Mouse (Mus musculus) lung, embryonic 16.5 days (tissue): Measurements from ENCODE around the gene Cd3eap. TPM values are rescaled to one million over a fixed set of nuclear protein-coding genes. Genes with fewer than 3 reads are reported as not detected.

Source experiments
- ATAC-seq: fragments of 200-750 bp; cut with Nextera tagmentation; 2 replicates; pipeline ENCODE4 v1.8.0; 2017; ENCODE audit warnings: low read depth, mild to moderate bottlenecking, moderate library complexity
- H3K27ac ChIP-seq: fragments of 300-500 bp; sonication (generic); 2 replicates; pipeline ENCODE4 v1.5.1; 2014; ENCODE audit warnings: mild to moderate bottlenecking, control low read depth, low read length
- H3K27me3 ChIP-seq: fragments of 300-500 bp; sonication (generic); 2 replicates; pipeline ENCODE4 v1.6.1; 2014; ENCODE audit warnings: low read depth, low read length, mixed read lengths; ENCODE audit not compliant: control insufficient read depth, insufficient read depth
- H3K36me3 ChIP-seq: fragments of 300-500 bp; sonication (generic); 2 replicates; pipeline ENCODE4 v1.6.1; 2014; ENCODE audit warnings: low read length; ENCODE audit not compliant: control insufficient read depth, insufficient read depth
- H3K4me1 ChIP-seq: fragments of 300-500 bp; sonication (generic); replicated peaks from 2 replicates; pipeline ENCODE4 v1.6.1; 2014; ENCODE audit warnings: low read length, mixed read lengths; ENCODE audit not compliant: control insufficient read depth, insufficient read depth
- H3K4me2 ChIP-seq: fragments of 300-500 bp; sonication (generic); 2 replicates; pipeline ENCODE4 v1.6.1; 2014; ENCODE audit warnings: low read depth, low read length, control low read depth
- H3K4me3 ChIP-seq: fragments of 300-500 bp; sonication (generic); 2 replicates; pipeline ENCODE4 v1.5.1; 2014; ENCODE audit warnings: mild to moderate bottlenecking, low read length, control low read depth
- H3K9ac ChIP-seq: fragments of 300-500 bp; sonication (generic); 2 replicates; pipeline ENCODE4 v1.6.1; 2014; ENCODE audit warnings: low read length, control low read depth
- H3K9me3 ChIP-seq: fragments of 300-500 bp; sonication (generic); 2 replicates; pipeline ENCODE4 v1.6.1; 2016; ENCODE audit warnings: low read length; ENCODE audit not compliant: control insufficient read depth
- WGBS: fragments of 180-500 bp; shearing (Covaris S2); extraction: QIAGEN DNeasy Blood & Tissue Kit; methylation state at CpG from one replicate; pipeline ENCODE4 v1.1.7; 2014; 5-methylcytosine and 5-hydroxymethylcytosine counted together
- polyA plus RNA-seq: library from polyadenylated mRNA; unstranded; fragments of >200 nt; fragmentation: Nextera tagmentation; extraction: Ambion mirVana; gene quantifications from 2 replicates; pipeline ENCODE4 v1.2.1, GENCODE M21; 2015

Cd3eap gene
- polyA plus RNA-seq, 1 experiment from 2014 or later: 17.2 TPM

DNA sequence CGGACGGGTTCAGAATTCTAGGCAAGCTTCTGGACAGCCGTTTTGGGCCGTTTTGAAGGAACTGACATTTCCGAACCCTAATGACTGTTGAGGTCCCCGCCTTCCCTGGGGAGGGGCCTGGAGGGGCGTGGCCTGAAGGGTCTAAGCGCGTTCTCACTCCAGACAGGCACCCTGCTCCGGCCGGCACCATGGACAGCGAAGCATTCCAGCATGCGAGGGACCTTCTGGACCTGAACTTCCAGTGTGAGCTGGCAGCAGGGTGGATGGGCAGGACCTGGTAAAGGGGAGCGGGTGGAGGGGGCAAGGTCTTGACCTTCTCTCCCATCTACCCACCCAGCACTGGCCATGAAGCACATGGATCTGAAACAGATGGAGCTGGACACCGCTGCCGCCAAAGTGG lies 9.1 kb upstream of the Cd3eap start:
- no peak overlapping the region for H3K27ac ChIP-seq
- H3K4me3 ChIP-seq: no peak overlapping the region
- no peak overlapping the region for H3K4me2 ChIP-seq
- WGBS: 15% methylated on average over 16 of the region's 16 CpGs
- H3K9ac ChIP-seq: no peak overlapping the region
- ATAC-seq: peak; percentile 42
- H3K4me1 ChIP-seq: peaks cover 3% of the 10 kb centered on the region
- H3K36me3 ChIP-seq: no peaks in the 10 kb centered on the region
- no peaks in the 10 kb centered on the region for H3K9me3 ChIP-seq
- H3K27me3 ChIP-seq: no peaks in the 10 kb centered on the region; the same call in 1 of the 2 replicates

DNA sequence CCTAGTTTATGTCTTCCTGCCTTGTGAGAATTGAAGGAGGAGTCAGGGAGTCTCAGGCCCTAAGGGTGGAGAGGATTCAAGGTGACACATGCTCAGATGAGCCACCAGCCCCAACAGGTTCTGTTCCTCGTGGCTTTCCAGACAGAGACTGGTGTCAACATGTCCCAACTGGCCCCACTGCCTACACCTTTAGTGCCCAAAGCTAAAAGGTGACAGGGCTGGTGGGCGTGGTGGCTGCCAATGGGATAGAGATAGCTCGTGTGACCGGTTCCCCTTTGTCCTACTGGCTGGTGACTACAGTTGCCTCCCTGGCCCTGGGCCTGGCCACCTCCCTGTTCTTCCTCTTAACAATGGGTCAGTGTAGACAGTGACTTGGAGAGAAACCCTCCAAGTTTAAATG lies 6.1 kb upstream of the Cd3eap start:
- no peak overlapping the region for H3K27ac ChIP-seq
- no peaks in the 10 kb centered on the region for H3K9me3 ChIP-seq
- no peaks in the 10 kb centered on the region; the same call in 1 of the 2 replicates for H3K27me3 ChIP-seq
- H3K4me3 ChIP-seq: no peak overlapping the region
- H3K4me2 ChIP-seq: no peak overlapping the region
- WGBS: 71% methylated on average over 4 of the region's 4 CpGs
- peaks cover 9% of the 10 kb centered on the region for H3K4me1 ChIP-seq
- no peak for ATAC-seq
- H3K9ac ChIP-seq: no peak overlapping the region
- H3K36me3 ChIP-seq: no peaks in the 10 kb centered on the region

DNA sequence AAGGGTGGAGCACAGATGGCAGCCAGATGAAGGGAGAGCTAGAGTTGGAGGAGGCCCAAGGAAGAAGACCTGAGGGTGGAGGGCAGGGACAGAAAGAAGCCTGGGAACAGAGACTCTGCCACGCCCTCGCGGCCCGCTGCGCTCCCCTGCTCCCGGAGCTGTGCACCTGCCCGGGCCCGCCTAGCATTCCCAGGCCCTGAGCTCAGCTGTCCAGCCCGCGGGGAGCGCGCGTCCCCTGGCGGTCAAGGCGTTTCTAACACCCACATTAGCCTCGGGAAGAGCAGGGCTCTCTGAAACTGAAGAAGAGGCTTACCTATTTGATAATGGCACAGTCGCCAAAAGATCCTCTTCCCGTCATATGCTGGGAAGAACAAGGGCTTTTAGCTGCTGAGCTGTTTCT lies 4.6 kb upstream of the Cd3eap start:
- no peak for ATAC-seq
- H3K4me2 ChIP-seq: no peak overlapping the region
- no peak overlapping the region for H3K9ac ChIP-seq
- no peaks in the 10 kb centered on the region for H3K9me3 ChIP-seq
- no peak overlapping the region for H3K27ac ChIP-seq
- no peaks in the 10 kb centered on the region for H3K27me3 ChIP-seq
- no peaks in the 10 kb centered on the region for H3K36me3 ChIP-seq
- peaks cover 7% of the 10 kb centered on the region for H3K4me1 ChIP-seq
- H3K4me3 ChIP-seq: no peak overlapping the region
- WGBS: 2% methylated on average over 18 of the region's 18 CpGs

DNA sequence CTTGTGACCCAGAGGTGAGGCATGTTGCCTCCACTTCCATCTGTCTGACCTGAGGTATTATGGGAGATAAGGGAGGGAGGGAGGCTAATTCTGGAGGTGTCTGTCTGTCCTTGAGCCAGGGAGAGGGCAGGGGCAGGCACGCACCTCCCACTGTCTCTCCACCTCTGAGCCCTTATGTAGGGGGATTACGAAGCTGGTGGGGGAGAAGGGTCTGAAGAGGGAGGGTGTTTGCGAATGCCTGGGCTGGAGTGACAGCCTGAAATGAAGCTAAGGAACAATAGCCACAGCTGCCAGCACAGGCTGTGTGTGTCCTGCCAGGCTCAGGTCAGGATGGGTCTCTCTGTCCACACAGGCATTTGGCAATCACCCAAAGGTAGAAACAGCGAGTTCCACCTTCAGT lies 3.0 kb upstream of the Cd3eap start:
- H3K27me3 ChIP-seq: no peaks in the 10 kb centered on the region
- H3K9me3 ChIP-seq: no peaks in the 10 kb centered on the region
- H3K4me1 ChIP-seq: peaks cover 9% of the 10 kb centered on the region
- H3K27ac ChIP-seq: no peak overlapping the region
- H3K4me3 ChIP-seq: no peak overlapping the region
- no peaks in the 10 kb centered on the region for H3K36me3 ChIP-seq
- H3K4me2 ChIP-seq: peak overlapping the region; percentile 94; the same call in 1 of the 2 replicates
- no peak for ATAC-seq
- 25% methylated on average over 4 of the region's 4 CpGs for WGBS
- no peak overlapping the region for H3K9ac ChIP-seq

DNA sequence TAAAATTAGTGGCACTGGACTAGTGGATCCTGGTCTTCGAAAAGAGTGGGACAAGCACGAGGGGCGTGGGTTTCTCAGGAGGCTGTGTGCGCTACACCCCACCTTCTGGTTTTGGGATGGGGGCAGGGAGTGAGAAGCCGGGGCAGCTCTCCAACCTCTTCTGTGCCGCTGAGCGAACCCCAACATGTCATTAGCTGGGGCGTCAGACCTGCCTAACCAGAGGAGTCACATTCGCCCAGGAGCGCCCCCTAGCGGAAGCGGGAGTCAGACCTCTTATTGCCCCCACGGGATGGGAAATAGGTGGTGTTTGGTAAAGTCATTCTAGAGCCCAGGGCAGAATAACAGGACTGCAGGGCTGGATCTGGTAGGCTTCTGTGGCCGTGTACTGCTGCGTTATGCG lies 2.4 kb upstream of the Cd3eap start:
- Histone ChIP-seq H3K4me1 (peaks cover 9% of the 10 kb centered on the region), H3K36me3 (no peaks in the 10 kb centered on the region), H3K4me2 (peak overlapping the region; percentile 94), H3K27me3 (no peaks in the 10 kb centered on the region), H3K9me3 (no peaks in the 10 kb centered on the region), H3K9ac (peak overlapping the region; percentile 73), H3K27ac (no peak overlapping the region), H3K4me3 (peak overlapping the region; percentile 73)
- WGBS: 11% methylated on average over 16 of the region's 16 CpGs
- no peak for ATAC-seq

DNA sequence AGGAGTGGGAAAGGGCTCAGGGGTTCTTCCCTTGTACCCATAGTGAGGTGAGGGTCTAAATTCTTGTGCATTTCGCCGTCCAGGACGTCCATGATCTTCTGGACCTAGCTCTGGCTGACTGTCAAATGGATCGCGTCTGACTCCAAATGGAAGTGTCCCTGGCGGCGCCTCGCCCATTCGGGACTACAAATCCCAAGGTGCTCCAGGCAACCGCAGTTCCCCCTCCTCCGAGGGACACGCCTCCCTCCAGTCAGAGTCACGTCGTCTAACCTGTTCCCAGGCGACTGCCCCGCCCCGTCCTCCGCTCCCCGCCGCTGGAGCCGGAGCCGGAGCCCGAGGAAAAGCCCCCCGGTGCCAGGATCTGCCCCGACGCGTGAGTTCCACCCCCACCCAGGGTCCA lies 1.7 kb upstream of the Cd3eap start:
- peak; percentile 81 for ATAC-seq
- Histone ChIP-seq H3K36me3 (0 out of 2 replicates have a peak, but pooled peaks cover 3% of the 10 kb centered on the region), H3K9ac (peak overlapping the region; percentile 73), H3K27me3 (no peaks in the 10 kb centered on the region), H3K4me2 (peak overlapping the region; percentile 94), H3K9me3 (no peaks in the 10 kb centered on the region), H3K4me3 (peak overlapping the region; percentile 73), H3K27ac (peak overlapping the region; percentile 10; the same call in 1 of the 2 replicates), H3K4me1 (peaks cover 9% of the 10 kb centered on the region)
- under 1% methylated on average over 27 of the region's 27 CpGs for WGBS

DNA sequence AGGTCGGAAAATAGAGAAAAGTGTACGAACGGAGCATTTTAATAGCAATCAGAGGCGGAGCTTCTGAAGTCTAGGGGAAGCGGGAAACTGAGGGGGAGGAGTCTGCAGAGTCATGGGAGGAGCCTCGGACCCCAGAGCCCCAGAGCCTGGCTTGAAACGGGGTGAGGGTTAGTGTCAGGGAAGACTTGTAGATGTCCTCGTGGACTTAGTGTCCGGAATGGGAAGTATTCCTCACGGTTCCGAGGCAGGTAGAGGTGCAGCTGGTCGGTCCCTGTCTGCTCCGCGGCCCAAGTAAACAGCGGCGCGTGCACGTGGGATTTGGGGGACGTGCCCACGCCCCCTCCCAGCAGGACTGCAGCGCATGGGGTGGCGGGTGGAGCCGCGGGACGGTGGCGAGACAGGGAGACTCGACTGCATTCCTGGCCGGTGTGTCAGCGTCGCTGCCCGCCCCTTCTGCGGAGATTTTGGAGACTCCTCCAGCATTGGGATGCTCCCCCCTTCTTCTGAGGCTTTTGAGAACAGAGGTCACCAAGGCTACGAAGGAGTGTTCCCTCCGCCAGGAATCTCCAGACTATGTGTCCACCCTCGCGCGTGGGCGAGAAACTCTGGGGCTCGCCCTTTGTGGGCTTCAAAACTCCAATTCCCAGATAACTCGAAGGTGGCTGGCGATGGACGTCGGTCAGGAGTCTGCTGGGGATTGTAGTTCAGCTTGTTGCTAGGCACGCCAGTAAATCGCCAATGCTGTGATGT lies 784 bp upstream of the Cd3eap start:
- H3K4me1 ChIP-seq: peaks cover 9% of the 10 kb centered on the region
- no peaks in the 10 kb centered on the region for H3K9me3 ChIP-seq
- peak overlapping the region; percentile 73 for H3K27ac ChIP-seq
- H3K4me3 ChIP-seq: peak overlapping the region; percentile 73
- 0 out of 2 replicates have a peak, but pooled peaks cover 3% of the 10 kb centered on the region for H3K36me3 ChIP-seq
- H3K27me3 ChIP-seq: no peaks in the 10 kb centered on the region
- H3K9ac ChIP-seq: peak overlapping the region; percentile 71
- peak; percentile 74 for ATAC-seq
- under 1% methylated on average over 45 of the region's 45 CpGs for WGBS
- peak overlapping the region; percentile 94 for H3K4me2 ChIP-seq

DNA sequence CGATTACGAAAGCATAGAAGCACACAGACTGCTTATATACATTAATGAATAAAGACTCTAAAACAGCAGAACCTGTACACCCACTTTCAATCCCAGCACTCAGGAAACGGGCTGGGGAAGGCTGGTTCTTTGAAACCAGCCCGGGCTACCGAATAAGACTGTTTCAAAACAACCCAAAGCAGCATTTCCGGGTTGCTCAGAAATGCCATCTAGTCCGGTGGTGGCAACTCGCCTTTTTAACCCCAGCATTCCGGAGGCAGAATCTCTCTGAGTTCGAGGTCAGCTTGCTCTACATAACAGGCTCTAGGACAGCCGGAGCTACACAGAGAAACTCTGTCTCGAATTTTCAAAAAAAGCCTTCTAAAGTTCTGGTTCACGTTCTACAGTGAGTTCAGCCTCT lies 649 bp downstream of the Cd3eap start:
- WGBS: 9% methylated on average over 13 of the region's 13 CpGs
- Histone ChIP-seq H3K4me1 (peaks cover 9% of the 10 kb centered on the region), H3K27ac (no peak overlapping the region), H3K4me3 (peak overlapping the region; percentile 73), H3K4me2 (peak overlapping the region; percentile 94), H3K36me3 (0 out of 2 replicates have a peak, but pooled peaks cover 3% of the 10 kb centered on the region), H3K9ac (peak overlapping the region; percentile 71), H3K9me3 (no peaks in the 10 kb centered on the region), H3K27me3 (no peaks in the 10 kb centered on the region)
- no peak for ATAC-seq

DNA sequence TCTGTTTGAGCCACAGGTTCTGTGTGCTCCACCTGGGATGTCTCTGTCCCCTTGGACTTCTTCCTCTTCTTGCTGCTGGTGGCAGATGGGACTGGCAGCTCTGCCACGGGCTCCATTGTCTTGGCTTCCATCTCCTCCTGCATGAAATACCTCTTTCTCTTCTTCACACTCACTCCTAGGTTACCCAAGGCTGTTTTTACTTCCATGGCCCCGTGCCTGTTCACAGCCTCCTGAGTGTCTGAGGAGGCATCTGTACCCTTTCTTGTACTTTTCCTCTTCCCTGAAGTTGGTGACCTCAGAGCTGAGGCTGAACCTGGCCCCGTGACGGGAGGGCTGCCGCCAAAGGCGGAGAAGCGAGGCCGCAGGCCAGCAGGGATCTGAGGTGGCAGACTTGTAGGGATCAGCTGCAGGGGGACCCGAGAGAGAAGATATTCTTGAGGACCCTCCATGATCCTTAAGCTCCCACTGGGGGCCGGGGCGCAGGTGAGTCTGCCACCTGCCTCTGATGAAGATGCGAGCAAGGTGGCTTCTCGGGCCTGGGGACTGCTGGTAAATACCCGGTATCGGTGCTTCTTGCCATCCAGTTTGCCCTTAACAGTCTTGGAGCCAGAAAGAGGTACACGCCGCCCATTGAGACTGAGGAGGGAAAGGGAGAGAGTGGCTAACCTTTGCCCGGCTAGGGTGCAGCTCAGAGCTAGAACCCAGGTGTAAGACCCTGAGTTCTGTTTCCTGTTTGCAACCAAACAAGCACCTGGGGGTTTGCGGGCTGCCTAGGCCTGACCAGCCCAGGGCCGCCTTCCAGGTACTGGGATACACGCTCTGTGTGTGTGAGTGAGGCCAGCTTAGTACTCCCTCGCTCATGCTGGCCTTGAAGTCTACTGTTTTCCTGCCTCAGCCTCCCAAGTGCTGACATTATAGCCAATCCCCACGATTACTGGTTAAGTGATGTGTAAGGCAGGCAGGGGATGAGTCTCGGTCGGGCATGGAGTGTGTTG lies 1.6 kb downstream of the Cd3eap start:
- H3K27ac ChIP-seq: no peak overlapping the region
- H3K4me2 ChIP-seq: peak overlapping the region; percentile 94; the same call in 1 of the 2 replicates
- H3K36me3 ChIP-seq: peaks cover 9% of the 10 kb centered on the region
- H3K9me3 ChIP-seq: no peaks in the 10 kb centered on the region
- H3K4me1 ChIP-seq: peaks cover 9% of the 10 kb centered on the region
- no peak overlapping the region for H3K9ac ChIP-seq
- 87% methylated on average over 25 of the region's 25 CpGs for WGBS
- no peak overlapping the region for H3K4me3 ChIP-seq
- no peaks in the 10 kb centered on the region for H3K27me3 ChIP-seq
- no peak for ATAC-seq
